ENCODE assay signal across 8 mouse cellular contexts in the genomic region with DNA sequence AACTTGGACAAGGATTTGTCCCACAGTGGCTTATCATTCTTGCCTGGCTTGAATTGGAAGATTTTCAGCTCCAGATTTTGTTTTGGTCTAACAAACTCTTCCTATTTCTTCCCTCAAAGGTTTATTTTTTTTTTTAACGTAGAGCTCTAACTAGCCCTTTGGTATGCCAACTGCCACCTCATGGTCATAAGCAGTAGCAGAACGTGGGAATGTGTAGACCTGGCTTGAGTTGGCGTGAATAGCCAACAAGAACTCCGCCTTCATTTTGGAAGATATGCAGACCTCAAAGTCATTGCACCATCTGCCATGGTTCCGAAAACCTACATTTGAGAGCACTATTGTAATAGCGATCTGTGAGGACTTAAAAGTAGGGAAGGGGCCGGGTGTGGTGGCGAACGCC. TPM values are rescaled to one million over a fixed set of nuclear protein-coding genes. Genes with fewer than 3 reads are reported as not detected.
A peak's percentile ranks its signal among the peaks of the same experiment; 100 is the strongest.
DNase-seq lines count a peak whose midpoint lies in the region; ATAC-seq and TF ChIP-seq lines count a peak whose summit lies in the region.

No protein-coding gene starts in this region.

- no peak overlapping the region for H3K27ac ChIP-seq in lung, embryonic 15.5 days
- H3K27ac ChIP-seq in embryonic facial prominence, embryonic 11.5 days (replicated peaks; ENCODE audit: low read depth, low read length), result no peak overlapping the region
- peak overlapping the region; percentile 95; the same call in 1 of the 2 replicates for H3K27ac ChIP-seq in limb, embryonic 10.5 days
- H3K27ac ChIP-seq in olfactory bulb, adult 2 months (ENCODE audit: insufficient read depth, low read depth, low read length), result no peak overlapping the region

- intact Hi-C loops in left cerebral cortex, postnatal 4 days (cut with DNase I), result no loop called here

- no peak for ATAC-seq in lung, embryonic 15.5 days (ENCODE audit: borderline replicate concordance, extremely low read depth, low FRiP score, low TSS enrichment)
- ATAC-seq in embryonic facial prominence, embryonic 11.5 days (replicated peaks; ENCODE audit: insufficient number of reproducible peaks, low FRiP score, low TSS enrichment, low read depth), result no peak

- peak overlapping the region; percentile 80 for H3K4me3 ChIP-seq in lung, embryonic 15.5 days
- H3K4me3 ChIP-seq in embryonic facial prominence, embryonic 11.5 days (ENCODE audit: low read depth, low read length), result peak overlapping the region; percentile 94
- peak overlapping the region; percentile 91 for H3K4me3 ChIP-seq in limb, embryonic 10.5 days
- H3K4me3 ChIP-seq in olfactory bulb, adult 2 months (ENCODE audit: insufficient read depth, low read depth, low read length), result peak overlapping the region; percentile 87

- H3K27me3 ChIP-seq in lung, embryonic 15.5 days, result no peaks in the 10 kb centered on the region
- no peaks in the 10 kb centered on the region for H3K27me3 ChIP-seq in embryonic facial prominence, embryonic 11.5 days (ENCODE audit: control insufficient read depth, insufficient read depth, low read length)
- no peaks in the 10 kb centered on the region for H3K27me3 ChIP-seq in limb, embryonic 10.5 days (ENCODE audit: low read depth, poor library complexity, severe bottlenecking)

- H3K9me3 ChIP-seq in lung, embryonic 15.5 days, result no peaks in the 10 kb centered on the region
- no peaks in the 10 kb centered on the region for H3K9me3 ChIP-seq in embryonic facial prominence, embryonic 11.5 days (replicated peaks; ENCODE audit: control insufficient read depth, low read length)
- no peaks in the 10 kb centered on the region for H3K9me3 ChIP-seq in limb, embryonic 10.5 days (replicated peaks)

- no peak for DNase-seq in lung, postnatal 14 days
- DNase-seq in embryonic facial prominence, embryonic 11.5 days (ENCODE audit: low spot score), result no peak
- DNase-seq in limb, embryonic 10.5 days (ENCODE audit: low spot score), result no peak
- no peak for DNase-seq in right cerebral cortex, postnatal 4 days
- DNase-seq in retina, postnatal 1 day, result no peak
- no peak for DNase-seq in left cerebral cortex, postnatal 4 days

- H3K4me2 ChIP-seq in lung, embryonic 15.5 days, result peak overlapping the region; percentile 54
- H3K4me2 ChIP-seq in embryonic facial prominence, embryonic 11.5 days (ENCODE audit: low read depth, low read length), result peak overlapping the region; percentile 54

- peak overlapping the region; percentile 88 for H3K9ac ChIP-seq in lung, embryonic 15.5 days
- peak overlapping the region; percentile 96 for H3K9ac ChIP-seq in embryonic facial prominence, embryonic 11.5 days (replicated peaks; ENCODE audit: low read length)

- peaks cover 23% of the 10 kb centered on the region for H3K36me3 ChIP-seq in lung, embryonic 15.5 days
- H3K36me3 ChIP-seq in embryonic facial prominence, embryonic 11.5 days (replicated peaks; ENCODE audit: control insufficient read depth, insufficient read depth, low read depth, low read length), result peaks cover 3% of the 10 kb centered on the region; the same call in 1 of the 2 replicates
- H3K36me3 ChIP-seq in limb, embryonic 10.5 days, result peaks cover 30% of the 10 kb centered on the region

- TF ChIP-seq CTCF in olfactory bulb, adult 2 months (IDR thresholded peaks at IDR 0.05; ENCODE audit: insufficient read depth, low read depth, low read length), result no peak

- no peak for TF ChIP-seq POLR2A in olfactory bulb, adult 2 months (IDR thresholded peaks at IDR 0.05; ENCODE audit: insufficient read depth, low read depth, low read length)

- H3K4me1 ChIP-seq in lung, embryonic 15.5 days, result peaks cover 17% of the 10 kb centered on the region
- H3K4me1 ChIP-seq in embryonic facial prominence, embryonic 11.5 days (ENCODE audit: control insufficient read depth, insufficient read depth, low read length), result no peaks in the 10 kb centered on the region; the same call in none of the 2 replicates
- H3K4me1 ChIP-seq in limb, embryonic 10.5 days, result peaks cover 22% of the 10 kb centered on the region
- peaks cover 3% of the 10 kb centered on the region; the same call in 1 of the 2 replicates for H3K4me1 ChIP-seq in olfactory bulb, adult 2 months (ENCODE audit: control insufficient read depth, insufficient read depth, low read length)

- WGBS in lung, embryonic 15.5 days, result 47% methylated on average over 9 of the region's 9 CpGs
- WGBS in embryonic facial prominence, embryonic 11.5 days, result 59% methylated on average over 9 of the region's 9 CpGs
- WGBS in limb, embryonic 10.5 days, result 62% methylated on average over 9 of the region's 9 CpGs
- WGBS in olfactory bulb, adult 2 months, result 60% methylated on average over 9 of the region's 9 CpGs

RNA-seq across cellular contexts. Expression of gene Man1b1, which starts 0.7 kb away (rescaled TPM):
- polyA plus RNA-seq in lung, embryonic 15.5 days (2015; fragmentation: Nextera tagmentation; extraction: Ambion mirVana), result 48.8 and 52.0 TPM in 2 replicates
- 87.2 and 92.7 TPM in 2 replicates for polyA plus RNA-seq in embryonic facial prominence, embryonic 11.5 days (2014; fragmentation: Nextera tagmentation; extraction: Ambion mirVana)
- 42.6 and 54.6 TPM in 2 replicates for polyA plus RNA-seq in limb, embryonic 10.5 days (2016; fragmentation: Nextera tagmentation; extraction: Ambion mirVana)
- not detected in 2 replicates for polyA plus RNA-seq in olfactory bulb, adult 2 months (2012; ENCODE audit: insufficient read depth, insufficient read length, low replicate concordance, missing spikeins)
- 10 to 100 TPM; 51.0 to 61.3 TPM for total RNA-seq in left cerebral cortex, postnatal 4 days (2021)

RNA-seq across cellular contexts. Expression of gene Grin1, which starts 12.5 kb away (rescaled TPM):
- 0.45 and 0.48 TPM in 2 replicates for polyA plus RNA-seq in lung, embryonic 15.5 days (2015; fragmentation: Nextera tagmentation; extraction: Ambion mirVana)
- polyA plus RNA-seq in embryonic facial prominence, embryonic 11.5 days (2014; fragmentation: Nextera tagmentation; extraction: Ambion mirVana), result 1.6 TPM in 2 replicates
- 0.30 and 0.46 TPM in 2 replicates for polyA plus RNA-seq in limb, embryonic 10.5 days (2016; fragmentation: Nextera tagmentation; extraction: Ambion mirVana)
- 199 and 286 TPM in 2 replicates for polyA plus RNA-seq in olfactory bulb, adult 2 months (2012; ENCODE audit: insufficient read depth, insufficient read length, low replicate concordance, missing spikeins)
- total RNA-seq in left cerebral cortex, postnatal 4 days (2021), result 100 to 1,000 TPM; 163 to 186 TPM

RNA-seq across cellular contexts. Expression of gene Dpp7, which starts 24.7 kb away (rescaled TPM):
- 14.5 and 14.9 TPM in 2 replicates for polyA plus RNA-seq in lung, embryonic 15.5 days (2015; fragmentation: Nextera tagmentation; extraction: Ambion mirVana)
- polyA plus RNA-seq in embryonic facial prominence, embryonic 11.5 days (2014; fragmentation: Nextera tagmentation; extraction: Ambion mirVana), result 18.2 and 19.1 TPM in 2 replicates
- 15.7 and 18.7 TPM in 2 replicates for polyA plus RNA-seq in limb, embryonic 10.5 days (2016; fragmentation: Nextera tagmentation; extraction: Ambion mirVana)
- polyA plus RNA-seq in olfactory bulb, adult 2 months (2012; ENCODE audit: insufficient read depth, insufficient read length, low replicate concordance, missing spikeins), result not detected in 2 replicates
- 10 to 100 TPM; 23.0 to 27.3 TPM for total RNA-seq in left cerebral cortex, postnatal 4 days (2021)

RNA-seq across cellular contexts. Expression of gene Uap1l1, which starts 34.0 kb away (rescaled TPM):
- 16.4 and 20.5 TPM in 2 replicates for polyA plus RNA-seq in lung, embryonic 15.5 days (2015; fragmentation: Nextera tagmentation; extraction: Ambion mirVana)
- polyA plus RNA-seq in embryonic facial prominence, embryonic 11.5 days (2014; fragmentation: Nextera tagmentation; extraction: Ambion mirVana), result 5.2 and 8.9 TPM in 2 replicates
- 8.1 and 9.0 TPM in 2 replicates for polyA plus RNA-seq in limb, embryonic 10.5 days (2016; fragmentation: Nextera tagmentation; extraction: Ambion mirVana)
- not detected in 2 replicates for polyA plus RNA-seq in olfactory bulb, adult 2 months (2012; ENCODE audit: insufficient read depth, insufficient read length, low replicate concordance, missing spikeins)
- 1 to 10 TPM; 6.5 to 7.3 TPM for total RNA-seq in left cerebral cortex, postnatal 4 days (2021)

RNA-seq across cellular contexts. Expression of gene Sapcd2, which starts 40.7 kb away (rescaled TPM):
- 42.2 and 45.2 TPM in 2 replicates for polyA plus RNA-seq in lung, embryonic 15.5 days (2015; fragmentation: Nextera tagmentation; extraction: Ambion mirVana)
- polyA plus RNA-seq in embryonic facial prominence, embryonic 11.5 days (2014; fragmentation: Nextera tagmentation; extraction: Ambion mirVana), result 39.1 and 43.2 TPM in 2 replicates
- 88.3 and 88.7 TPM in 2 replicates for polyA plus RNA-seq in limb, embryonic 10.5 days (2016; fragmentation: Nextera tagmentation; extraction: Ambion mirVana)
- not detected in 2 replicates for polyA plus RNA-seq in olfactory bulb, adult 2 months (2012; ENCODE audit: insufficient read depth, insufficient read length, low replicate concordance, missing spikeins)
- 10 to 100 TPM; 11.7 to 11.8 TPM for total RNA-seq in left cerebral cortex, postnatal 4 days (2021)

Comparison
In these comparisons a context has a peak if more than half of its experiments do, and no peak if none do; other contexts are left out.
1. RNA of gene Grin1, which starts 12.5 kb away (polyA plus RNA-seq): 199 to 286 TPM in olfactory bulb, adult 2 months; 1.6 TPM in embryonic facial prominence, embryonic 11.5 days, 0.30 to 0.46 TPM in limb, embryonic 10.5 days and 0.45 to 0.48 TPM in lung, embryonic 15.5 days; every median in the first group is over 10 times any median in the second.
2. RNA of gene Dpp7, which starts 24.7 kb away (polyA plus RNA-seq): 18.2 to 19.1 TPM in embryonic facial prominence, embryonic 11.5 days, 15.7 to 18.7 TPM in limb, embryonic 10.5 days and 14.5 to 14.9 TPM in lung, embryonic 15.5 days; not detected in olfactory bulb, adult 2 months; every median in the first group is over 10 times any median in the second.
3. Peak in every context shown above with its lines, with median percentiles within 50 percentile points of each other: H3K4me3 ChIP-seq.